Mouse (Mus musculus) embryonic facial prominence, embryonic 11.5 days (tissue): ENCODE results near the gene Bbs2. TPM values are rescaled to one million over a fixed set of nuclear protein-coding genes. Genes with fewer than 3 reads are reported as not detected.

Experiments used
- ATAC-seq: fragments of 200-750 bp; cut with Nextera tagmentation; replicated peaks from 2 replicates; pipeline ENCODE4 v1.8.0; 2017; ENCODE audit warnings: low read depth; ENCODE audit not compliant: insufficient number of reproducible peaks, low FRiP score, low TSS enrichment
- DNase-seq: peaks from one replicate; pipeline ENCODE4 v3.0.0-alpha.2; 2015; ENCODE audit warnings: low spot score
- H3K27ac ChIP-seq: fragments of 300-500 bp; sonication (generic); replicated peaks from 2 replicates; pipeline ENCODE4 v1.5.1; 2014; ENCODE audit warnings: mild to moderate bottlenecking, low read depth, low read length, control low read depth
- H3K27me3 ChIP-seq: fragments of 300-500 bp; sonication (generic); 2 replicates; pipeline ENCODE4 v1.6.1; 2014; ENCODE audit warnings: mild to moderate bottlenecking, low read length, moderate library complexity, mixed read lengths; ENCODE audit not compliant: control insufficient read depth, insufficient read depth
- H3K36me3 ChIP-seq: fragments of 300-500 bp; sonication (generic); replicated peaks from 2 replicates; pipeline ENCODE4 v1.6.1; 2014; ENCODE audit warnings: low read depth, mild to moderate bottlenecking, low read length, moderate library complexity, mixed read lengths; ENCODE audit not compliant: control insufficient read depth, insufficient read depth
- H3K4me1 ChIP-seq: fragments of 300-500 bp; sonication (generic); 2 replicates; pipeline ENCODE4 v1.6.1; 2014; ENCODE audit warnings: low read length, mixed read lengths; ENCODE audit not compliant: control insufficient read depth, insufficient read depth
- H3K4me2 ChIP-seq: fragments of 300-500 bp; sonication (generic); 2 replicates; pipeline ENCODE4 v1.6.1; 2014; ENCODE audit warnings: low read depth, mild to moderate bottlenecking, control low read depth, low read length, moderate library complexity
- H3K4me3 ChIP-seq: fragments of 300-500 bp; sonication (generic); 2 replicates; pipeline ENCODE4 v1.5.1; 2014; ENCODE audit warnings: low read depth, low read length, control low read depth
- H3K9ac ChIP-seq: fragments of 300-500 bp; sonication (generic); replicated peaks from 2 replicates; pipeline ENCODE4 v1.6.1; 2014; ENCODE audit warnings: mild to moderate bottlenecking, control low read depth, low read length
- H3K9me3 ChIP-seq: fragments of 300-500 bp; sonication (generic); replicated peaks from 2 replicates; pipeline ENCODE4 v1.6.1; 2016; ENCODE audit warnings: mild to moderate bottlenecking, low read length, inconsistent platforms, mixed read lengths; ENCODE audit not compliant: control insufficient read depth
- WGBS: fragments of 180-500 bp; shearing (Covaris S2); extraction: QIAGEN DNeasy Blood & Tissue Kit; methylation state at CpG from one replicate; pipeline ENCODE4 v1.1.7; 2014; 5-methylcytosine and 5-hydroxymethylcytosine counted together
- polyA plus RNA-seq: library from polyadenylated mRNA; unstranded; fragments of >200 nt; fragmentation: Nextera tagmentation; extraction: Ambion mirVana; gene quantifications from 2 replicates; pipeline ENCODE4 v1.2.1, GENCODE M21; 2014

Bbs2 gene
- polyA plus RNA-seq, 1 experiment from 2014 or later, result 21.0 TPM

GRCm38 (mm10) chr8:94089715-94090114 lies 9.0 kb downstream of the Bbs2 start:
- WGBS, result 66% methylated on average over 6 of the region's 6 CpGs
- DNase-seq (no peak), ATAC-seq (no peak)
- no peak overlapping the region for H3K4me3 ChIP-seq
- H3K36me3 ChIP-seq, result no peaks in the 10 kb centered on the region
- H3K9ac ChIP-seq, result no peak overlapping the region
- no peak overlapping the region for H3K4me2 ChIP-seq
- no peaks in the 10 kb centered on the region for H3K4me1 ChIP-seq
- no peaks in the 10 kb centered on the region for H3K27me3 ChIP-seq
- H3K27ac ChIP-seq, result no peak overlapping the region
- no peaks in the 10 kb centered on the region for H3K9me3 ChIP-seq

GRCm38 (mm10) chr8:94087964-94088363 lies 10.8 kb downstream of the Bbs2 start:
- no peak overlapping the region for H3K27ac ChIP-seq
- H3K4me3 ChIP-seq, result no peak overlapping the region
- WGBS, result 80% methylated on average over 9 of the region's 9 CpGs
- ATAC-seq (no peak), DNase-seq (no peak)
- no peaks in the 10 kb centered on the region for H3K9me3 ChIP-seq
- H3K4me2 ChIP-seq, result no peak overlapping the region
- H3K27me3 ChIP-seq, result no peaks in the 10 kb centered on the region
- no peaks in the 10 kb centered on the region for H3K4me1 ChIP-seq
- no peaks in the 10 kb centered on the region for H3K36me3 ChIP-seq
- H3K9ac ChIP-seq, result no peak overlapping the region

GRCm38 (mm10) chr8:94076461-94077192 lies 22.1 kb downstream of the Bbs2 start:
- Histone ChIP-seq H3K9ac (no peak overlapping the region), H3K4me1 (no peaks in the 10 kb centered on the region), H3K4me2 (no peak overlapping the region), H3K36me3 (no peaks in the 10 kb centered on the region), H3K9me3 (no peaks in the 10 kb centered on the region), H3K27me3 (no peaks in the 10 kb centered on the region), H3K4me3 (no peak overlapping the region), H3K27ac (no peak overlapping the region)
- DNase-seq (no peak), ATAC-seq (no peak)
- WGBS, result 87% methylated on average over 12 of the region's 12 CpGs

GRCm38 (mm10) chr8:94068793-94069192 lies 29.9 kb downstream of the Bbs2 start:
- Histone ChIP-seq H3K4me1 (no peaks in the 10 kb centered on the region), H3K9me3 (no peaks in the 10 kb centered on the region), H3K36me3 (no peaks in the 10 kb centered on the region; the same call in 1 of the 2 replicates), H3K27ac (no peak overlapping the region), H3K4me3 (no peak overlapping the region), H3K27me3 (no peaks in the 10 kb centered on the region), H3K9ac (no peak overlapping the region), H3K4me2 (no peak overlapping the region)
- no peak for DNase-seq
- 95% methylated on average over 7 of the region's 7 CpGs for WGBS
- ATAC-seq, result no peak

GRCm38 (mm10) chr8:94066121-94066863 lies 32.4 kb downstream of the Bbs2 start:
- Histone ChIP-seq H3K27ac (no peak overlapping the region), H3K36me3 (no peaks in the 10 kb centered on the region; the same call in 1 of the 2 replicates), H3K9ac (no peak overlapping the region), H3K27me3 (no peaks in the 10 kb centered on the region), H3K4me3 (no peak overlapping the region), H3K4me2 (no peak overlapping the region), H3K4me1 (no peaks in the 10 kb centered on the region), H3K9me3 (no peaks in the 10 kb centered on the region)
- ATAC-seq (peak; percentile 86), DNase-seq (peak; percentile 10)
- 77% methylated on average over 11 of the region's 11 CpGs for WGBS

- Histone ChIP-seq H3K36me3 (no peaks in the 10 kb centered on the region; the same call in 1 of the 2 replicates), H3K27ac (no peak overlapping the region), H3K9me3 (no peaks in the 10 kb centered on the region), H3K9ac (no peak overlapping the region), H3K4me3 (no peak overlapping the region), H3K4me1 (no peaks in the 10 kb centered on the region), H3K27me3 (no peaks in the 10 kb centered on the region), H3K4me2 (no peak overlapping the region)
- DNase-seq, result peak; percentile 70
- no peak for ATAC-seq
- WGBS, result 61% methylated on average over 6 of the region's 6 CpGs
These were observed 41.4 kb downstream of the Bbs2 start for GRCm38 (mm10) chr8:94057157-94057854.

- no peak for DNase-seq
- Histone ChIP-seq H3K4me1 (no peaks in the 10 kb centered on the region), H3K27ac (no peak overlapping the region), H3K36me3 (no peaks in the 10 kb centered on the region), H3K4me3 (no peak overlapping the region), H3K9ac (no peak overlapping the region), H3K27me3 (no peaks in the 10 kb centered on the region), H3K9me3 (no peaks in the 10 kb centered on the region), H3K4me2 (no peak overlapping the region)
- ATAC-seq, result no peak
- WGBS, result 84% methylated on average over 12 of the region's 12 CpGs
These were observed 46.0 kb downstream of the Bbs2 start for GRCm38 (mm10) chr8:94052696-94053095.

GRCm38 (mm10) chr8:94047845-94048244 lies 50.9 kb downstream of the Bbs2 start:
- Histone ChIP-seq H3K9me3 (no peaks in the 10 kb centered on the region), H3K9ac (no peak overlapping the region), H3K4me3 (no peak overlapping the region), H3K27me3 (no peaks in the 10 kb centered on the region), H3K36me3 (no peaks in the 10 kb centered on the region), H3K4me1 (no peaks in the 10 kb centered on the region), H3K27ac (no peak overlapping the region), H3K4me2 (no peak overlapping the region)
- WGBS, result 84% methylated on average over 2 of the region's 2 CpGs
- ATAC-seq (no peak), DNase-seq (no peak)
